Mouse (Mus musculus) E14TG2a.4 (cell line): ENCODE data around the gene Ubiad1.
A peak's percentile ranks its signal among the peaks of the same experiment; 100 is the strongest.

Experiments
- H3K27me3 ChIP-seq: 2 replicates; pipeline ENCODE4 v1.6.1; 2014; ENCODE audit warnings: low read length, control low read depth; ENCODE audit not compliant: insufficient read depth
- H3K36me3 ChIP-seq: 2 replicates; pipeline ENCODE4 v1.6.1; 2014; ENCODE audit warnings: low read length, control low read depth; ENCODE audit not compliant: insufficient read depth
- H3K4me1 ChIP-seq: replicated peaks from 2 replicates; pipeline ENCODE4 v1.6.1; 2014; ENCODE audit warnings: low read depth, low read length, control low read depth
- H3K4me3 ChIP-seq: replicated peaks from 2 replicates; pipeline ENCODE4 v1.5.1; 2014; ENCODE audit warnings: mild to moderate bottlenecking, low read length
- H3K9me3 ChIP-seq: 2 replicates; pipeline ENCODE4 v1.6.1; 2014; ENCODE audit warnings: low read length, control low read depth
- CTCF ChIP-seq: conservative IDR thresholded peaks from 2 replicates; pipeline ENCODE4 v1.5.1; 2014; ENCODE audit warnings: low read length
- NANOG ChIP-seq: IDR thresholded peaks from 2 replicates; pipeline ENCODE4 v1.6.1; 2014; ENCODE audit warnings: borderline replicate concordance, low read length, mixed read lengths
- POU5F1 ChIP-seq: IDR thresholded peaks from 2 replicates; pipeline ENCODE4 v1.6.1; 2014; ENCODE audit warnings: low read length, borderline replicate concordance

Gene Ubiad1

DNA sequence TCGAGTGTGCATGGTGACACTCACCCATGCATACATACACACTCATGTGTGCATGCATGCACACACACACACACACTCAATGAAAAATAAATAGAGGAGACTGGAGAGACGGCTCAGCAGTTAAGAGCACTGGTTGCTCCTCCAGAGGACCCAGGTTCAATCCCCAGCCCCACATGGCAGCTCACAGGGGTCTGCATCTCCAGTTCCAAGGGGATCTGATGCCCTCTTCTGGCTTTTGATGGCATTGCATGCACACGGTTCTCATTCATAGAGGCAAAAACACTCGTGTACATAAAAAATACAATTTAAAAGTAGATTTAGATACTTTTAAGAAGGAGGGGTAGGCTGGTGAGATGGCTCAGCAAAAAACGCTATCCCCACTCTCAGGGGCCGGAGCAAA lies 55.5 kb downstream of the Ubiad1 start:
- Histone ChIP-seq H3K4me1 (peaks cover 21% of the 10 kb centered on the region), H3K9me3 (no peaks in the 10 kb centered on the region), H3K27me3 (peaks cover 19% of the 10 kb centered on the region), H3K36me3 (no peaks in the 10 kb centered on the region), H3K4me3 (no peak overlapping the region)
- TF ChIP-seq CTCF (peak; percentile 60), POU5F1 (no peak)

- no peak for TF ChIP-seq POU5F1
- TF ChIP-seq CTCF: no peak
- no peak for TF ChIP-seq NANOG
- Histone ChIP-seq H3K9me3 (no peaks in the 10 kb centered on the region), H3K4me1 (peaks cover 11% of the 10 kb centered on the region; the same call in 1 of the 2 replicates), H3K27me3 (peaks cover 11% of the 10 kb centered on the region), H3K4me3 (no peak overlapping the region), H3K36me3 (no peaks in the 10 kb centered on the region)
Observed at GRCm38 (mm10) chr4:148385269-148385668, 59.3 kb downstream of the Ubiad1 start.
